Mouse (Mus musculus) ES-E14 (cell line): ENCODE results near the gene Rad1. TPM values are rescaled to one million over a fixed set of nuclear protein-coding genes. Genes with fewer than 3 reads are reported as not detected.

Source experiments
- DNase-seq: peaks from one replicate; pipeline ENCODE4 v3.0.0-alpha.2; 2013; ENCODE audit warnings: low read depth, low spot score
- H3K27ac ChIP-seq: 2 replicates; pipeline ENCODE4 v1.5.1; 2012; ENCODE audit warnings: low read depth, mild to moderate bottlenecking, low read length, moderate library complexity, mixed read lengths; ENCODE audit not compliant: poor library complexity, insufficient read depth, severe bottlenecking
- H3K36me3 ChIP-seq: 2 replicates; pipeline ENCODE4 v1.6.1; 2012; ENCODE audit warnings: mild to moderate bottlenecking, low read length, moderate library complexity, mixed read lengths; ENCODE audit not compliant: control insufficient read depth, poor library complexity, insufficient read depth, severe bottlenecking
- H3K4me1 ChIP-seq, 2 experiments: fragments of 150-350 bp in 1 of 2; sonication (generic) in 1 of 2; 2 replicates each; pipeline ENCODE4 v1.6.1; 2012; ENCODE audit warnings: low read length in 2 of 2, mild to moderate bottlenecking in 1 of 2, mixed read lengths in 1 of 2; ENCODE audit not compliant: control insufficient read depth in 2 of 2, insufficient read depth in 2 of 2, poor library complexity in 1 of 2
- H3K4me3 ChIP-seq, 2 experiments: fragments of 150-350 bp in 1 of 2; sonication (generic) in 1 of 2; 2 replicates each; pipeline ENCODE4 v1.5.1; 2012; ENCODE audit warnings: low read length in 2 of 2, low read depth in 1 of 2, mild to moderate bottlenecking in 1 of 2, mixed read lengths in 1 of 2; ENCODE audit not compliant: insufficient read depth in 1 of 2, poor library complexity in 1 of 2, severe bottlenecking in 1 of 2
- H3K9ac ChIP-seq: 2 replicates; pipeline ENCODE4 v1.6.1; 2012; ENCODE audit warnings: low read depth, mild to moderate bottlenecking, low read length, mixed read lengths; ENCODE audit not compliant: poor library complexity, insufficient read depth, severe bottlenecking
- H3K9me3 ChIP-seq: fragments of 150-350 bp; sonication (generic); 2 replicates; pipeline ENCODE4 v1.6.1; 2012; ENCODE audit warnings: low read depth, mild to moderate bottlenecking, low read length; ENCODE audit not compliant: control insufficient read depth, insufficient read depth
- CHD2 ChIP-seq: IDR thresholded peaks from 2 replicates; pipeline ENCODE4 v1.6.1; 2014; ENCODE audit warnings: mild to moderate bottlenecking, low read depth, low read length, inconsistent platforms
- HCFC1 ChIP-seq: IDR thresholded peaks from 2 replicates; pipeline ENCODE4 v1.6.1; 2012; ENCODE audit warnings: low read length, inconsistent platforms, borderline replicate concordance; ENCODE audit not compliant: insufficient read depth
- MAFK ChIP-seq: IDR thresholded peaks from 2 replicates; pipeline ENCODE4 v1.6.1; 2014; ENCODE audit warnings: mild to moderate bottlenecking, low read depth, low read length, inconsistent platforms; ENCODE audit not compliant: insufficient read depth
- ZC3H11A ChIP-seq: IDR thresholded peaks from 2 replicates; pipeline ENCODE4 v1.6.1; 2012; ENCODE audit warnings: low read depth, mild to moderate bottlenecking, inconsistent platforms, low read length, borderline replicate concordance
- ZNF384 ChIP-seq: IDR thresholded peaks from 2 replicates; pipeline ENCODE4 v1.6.1; 2012; ENCODE audit warnings: low read depth, low read length, inconsistent platforms
- in situ Hi-C, 2 experiments: fragments of 600-800 bp; cut with MboI; formaldehyde crosslinking; loops; one replicate each; pipeline ENCODE4 v1.15.1; 2025; ENCODE audit warnings: low sequenced_read_pairs in 2 of 2, inconsistent platforms in 1 of 2; ENCODE audit not compliant: unreplicated experiment in 2 of 2
- total RNA-seq: library from RNA; depleted of rRNA; stranded (reverse); fragments of 300-350 nt; gene quantifications from 2 replicates; pipeline ENCODE4 v1.2.3, GENCODE M21; 2012

Rad1 gene
- total RNA-seq, 1 experiment = 36.6 TPM

DNA sequence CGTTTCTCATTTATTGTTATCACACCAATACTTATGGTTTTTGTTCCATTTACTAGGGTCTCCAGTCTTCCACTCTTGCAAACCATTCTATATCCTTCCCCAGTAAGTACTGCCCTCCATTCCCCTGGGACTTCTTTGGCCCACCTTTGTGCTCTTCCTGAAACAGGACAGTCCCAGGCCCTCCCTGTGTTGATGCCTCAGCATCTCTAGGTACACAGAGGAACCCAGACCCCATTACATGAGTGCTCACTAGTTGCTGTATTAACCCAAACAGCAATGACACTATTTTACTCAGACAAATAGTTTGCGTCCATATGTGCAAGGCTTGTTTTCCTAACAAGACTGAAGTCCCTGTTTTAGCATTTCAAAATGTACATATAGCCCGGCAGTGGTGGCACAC lies 17.1 kb upstream of the Rad1 start:
- TF ChIP-seq ZC3H11A = no peak
- no peak for TF ChIP-seq MAFK
- TF ChIP-seq CHD2 = no peak
- no peak for TF ChIP-seq HCFC1
- TF ChIP-seq ZNF384 = no peak
- Histone ChIP-seq H3K4me3 (peak overlapping the region in 1 of 2 experiments; percentile 79; a peak in 2 of 4 replicates), H3K9ac (no peak overlapping the region), H3K36me3 (peaks cover 2% of the 10 kb centered on the region; the same call in 1 of the 2 replicates), H3K9me3 (no peaks in the 10 kb centered on the region), H3K27ac (no peak overlapping the region), H3K4me1 (peaks cover 4 to 5% of the 10 kb centered on the region in 2 experiments)
- in situ Hi-C loops = no loop called here
- no peak for DNase-seq

GRCm38 (mm10) chr15:10469641-10470150 lies 16.1 kb upstream of the Rad1 start:
- peaks cover 2% of the 10 kb centered on the region; the same call in 1 of the 2 replicates for H3K36me3 ChIP-seq
- H3K9me3 ChIP-seq = no peaks in the 10 kb centered on the region
- in situ Hi-C loops = no loop called here
- H3K9ac ChIP-seq = peak overlapping the region; percentile 85
- TF ChIP-seq CHD2 (no peak), HCFC1 (no peak), ZC3H11A (0 out of 2 replicates have a peak, but pooled peaks have one; percentile 2)
- H3K4me3 ChIP-seq = peak overlapping the region; percentile 79 to 94
- DNase-seq = no peak
- H3K4me1 ChIP-seq = peaks cover 4% of the 10 kb centered on the region in 2 experiments
- peak overlapping the region; percentile 99 for H3K27ac ChIP-seq

- Histone ChIP-seq H3K9ac (peak within 1 kb of the TSS; percentile 85), H3K27ac (peak within 1 kb of the TSS; percentile 99), H3K36me3 (peaks cover 3% of the 10 kb centered on the region), H3K4me1 (peaks cover 4% of the 10 kb centered on the region in 2 experiments), H3K4me3 (peak within 1 kb of the TSS; percentile 79 to 94), H3K9me3 (no peaks in the 10 kb centered on the region)
- TF ChIP-seq ZNF384 = no peak
- TF ChIP-seq CHD2 = no peak
- TF ChIP-seq HCFC1 = no peak
- TF ChIP-seq ZC3H11A = no peak
- no peak for TF ChIP-seq MAFK
- in situ Hi-C loops = no loop called here
- peak; percentile 72 for DNase-seq
These were observed 15.5 kb upstream of the Rad1 start, which contains the start of gene Dnajc21 for GRCm38 (mm10) chr15:10470151-10470831. Gene Dnajc21 (minus strand): TSS chr15:10470516.

DNA sequence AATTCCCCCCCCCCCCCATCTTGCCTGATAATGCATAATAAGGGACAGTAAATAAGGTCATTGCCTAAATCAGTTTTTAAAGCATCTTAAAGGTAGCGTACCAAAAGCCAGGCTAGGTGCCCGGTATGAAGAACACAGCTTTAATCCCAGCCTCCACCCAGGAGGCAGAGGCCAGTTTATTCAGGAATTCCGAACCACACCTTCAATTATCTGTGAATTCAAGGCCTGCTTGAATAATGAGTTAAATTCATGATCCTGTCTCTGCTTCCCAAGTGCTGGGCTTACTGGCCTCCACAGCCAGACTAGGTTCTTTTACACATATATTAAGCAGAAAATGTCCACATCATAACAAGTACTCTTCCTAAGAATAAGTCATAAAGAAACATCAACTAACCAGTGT lies 14.9 kb upstream of the Rad1 start:
- Histone ChIP-seq H3K36me3 (peaks cover 5% of the 10 kb centered on the region), H3K4me3 (peak overlapping the region; percentile 66 to 79), H3K9ac (peak overlapping the region; percentile 76; the same call in 1 of the 2 replicates), H3K4me1 (peaks cover 4% of the 10 kb centered on the region in 2 experiments), H3K27ac (peak overlapping the region; percentile 99), H3K9me3 (no peaks in the 10 kb centered on the region)
- TF ChIP-seq ZNF384 (no peak), CHD2 (no peak), ZC3H11A (no peak), MAFK (no peak), HCFC1 (no peak)
- DNase-seq = no peak
- in situ Hi-C loops = no loop called here
